Mouse (Mus musculus): ENCODE measurements at regions not wholly inside any gene's neighbourhood (a gene's known extent, or its start where the extent isn't known, plus 50 kb on each side); places are given as distances from the start of the nearest gene placed in this dataset.

- TF ChIP-seq CTCF (IDR thresholded peaks at IDR 0.05; ENCODE audit: borderline replicate concordance, insufficient read depth, low read depth, low read length) (no peak), POLR2A (IDR thresholded peaks at IDR 0.05; ENCODE audit: borderline replicate concordance, insufficient read depth, low read length) (no peak)
Measured at GRCm38 (mm10) chr13:111982796-111983460, 174.1 kb upstream of the Map3k1 start.

Measured in cerebellum, adult 2 months (tissue).